Mouse (Mus musculus) heart, embryonic 16.5 days (tissue): Measurements from ENCODE around the gene Asic2. TPM values are rescaled to one million over a fixed set of nuclear protein-coding genes. Genes with fewer than 3 reads are reported as not detected.

Source experiments
- ATAC-seq: fragments of 200-750 bp; cut with Nextera tagmentation; replicated peaks from 2 replicates; pipeline ENCODE4 v1.8.0; 2017; ENCODE audit warnings: moderate number of reproducible peaks; ENCODE audit not compliant: insufficient read depth, low FRiP score; ENCODE audit errors: extremely low read depth
- H3K27ac ChIP-seq: fragments of 300-500 bp; sonication (generic); 2 replicates; pipeline ENCODE4 v1.5.1; 2014; ENCODE audit warnings: mild to moderate bottlenecking, low read length, control low read depth, moderate library complexity
- H3K27me3 ChIP-seq: fragments of 300-500 bp; sonication (generic); 2 replicates; pipeline ENCODE4 v1.6.1; 2014; ENCODE audit warnings: low read length, mixed read lengths; ENCODE audit not compliant: control insufficient read depth, insufficient read depth
- H3K36me3 ChIP-seq: fragments of 300-500 bp; sonication (generic); 2 replicates; pipeline ENCODE4 v1.6.1; 2014; ENCODE audit not compliant: control insufficient read depth, insufficient read depth
- H3K4me1 ChIP-seq: fragments of 300-500 bp; sonication (generic); 2 replicates; pipeline ENCODE4 v1.6.1; 2014; ENCODE audit warnings: low read length, mixed read lengths; ENCODE audit not compliant: control insufficient read depth, insufficient read depth
- H3K4me2 ChIP-seq: fragments of 300-500 bp; sonication (generic); 2 replicates; pipeline ENCODE4 v1.6.1; 2014; ENCODE audit warnings: low read depth, mild to moderate bottlenecking, control low read depth, low read length
- H3K4me3 ChIP-seq: fragments of 300-500 bp; sonication (generic); 2 replicates; pipeline ENCODE4 v1.5.1; 2014; ENCODE audit warnings: mild to moderate bottlenecking, control low read depth, low read length
- H3K9ac ChIP-seq: fragments of 300-500 bp; sonication (generic); 2 replicates; pipeline ENCODE4 v1.6.1; 2014; ENCODE audit warnings: low read length, control low read depth
- H3K9me3 ChIP-seq: fragments of 300-500 bp; sonication (generic); replicated peaks from 2 replicates; pipeline ENCODE4 v1.6.1; 2016; ENCODE audit warnings: low read length; ENCODE audit not compliant: control insufficient read depth
- WGBS: fragments of 180-500 bp; shearing (Covaris S2); extraction: QIAGEN DNeasy Blood & Tissue Kit; methylation state at CpG from one replicate; pipeline ENCODE4 v1.1.7; 2014; 5-methylcytosine and 5-hydroxymethylcytosine counted together
- polyA plus RNA-seq: library from polyadenylated mRNA; unstranded; fragments of >200 nt; fragmentation: Nextera tagmentation; extraction: Ambion mirVana; gene quantifications from 2 replicates; pipeline ENCODE4 v1.2.1, GENCODE M21; 2015

Gene Asic2
- polyA plus RNA-seq, 1 experiment from 2014 or later: not detected

DNA sequence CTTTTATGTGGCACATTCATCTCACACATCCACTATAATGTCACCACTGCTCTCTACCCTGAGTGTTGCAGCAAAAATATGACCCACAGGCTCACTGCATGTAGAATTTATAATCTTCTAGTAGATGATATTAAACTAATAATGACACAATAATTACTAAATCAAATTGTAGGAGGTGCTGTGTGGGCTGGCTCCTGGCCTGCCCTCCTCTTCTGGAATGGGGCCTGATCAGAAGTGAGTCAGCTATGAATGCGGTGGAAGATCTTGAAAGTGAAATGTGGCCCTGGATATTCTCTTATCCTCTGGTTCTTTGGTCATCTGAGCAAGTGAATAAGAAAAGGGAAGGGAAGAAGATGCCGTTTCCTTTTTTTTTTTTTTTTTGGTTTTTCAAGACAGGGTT lies 582.1 kb downstream of the Asic2 start:
- no peak overlapping the region for H3K4me2 ChIP-seq
- H3K36me3 ChIP-seq: no peaks in the 10 kb centered on the region
- no peak overlapping the region for H3K9ac ChIP-seq
- no peak for ATAC-seq
- H3K4me3 ChIP-seq: no peak overlapping the region
- H3K27me3 ChIP-seq: no peaks in the 10 kb centered on the region
- 73% methylated on average over 2 of the region's 2 CpGs for WGBS
- H3K27ac ChIP-seq: no peak overlapping the region
- no peaks in the 10 kb centered on the region for H3K9me3 ChIP-seq
- H3K4me1 ChIP-seq: no peaks in the 10 kb centered on the region

DNA sequence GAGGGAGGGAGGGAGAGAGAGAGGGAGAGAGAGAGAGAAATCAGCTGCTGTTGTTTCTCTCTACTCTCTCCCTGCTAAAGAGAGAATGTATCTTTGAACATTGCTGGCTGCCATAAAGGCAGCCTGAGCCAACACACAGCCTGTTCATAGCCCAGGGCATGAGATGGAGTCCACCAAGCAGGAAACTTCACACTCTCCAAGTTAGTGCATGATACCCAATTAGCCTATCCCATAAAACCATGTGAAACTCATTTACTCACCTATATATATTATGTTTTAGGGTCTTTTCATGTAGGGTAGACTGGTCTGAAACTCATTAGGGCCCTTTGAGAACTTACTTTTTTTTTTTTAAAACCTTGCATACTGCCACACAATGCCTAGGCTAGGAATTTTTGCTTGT lies 582.7 kb downstream of the Asic2 start:
- Histone ChIP-seq H3K4me1 (no peaks in the 10 kb centered on the region), H3K9ac (no peak overlapping the region), H3K9me3 (no peaks in the 10 kb centered on the region), H3K4me2 (no peak overlapping the region), H3K36me3 (no peaks in the 10 kb centered on the region), H3K27me3 (no peaks in the 10 kb centered on the region), H3K4me3 (no peak overlapping the region), H3K27ac (no peak overlapping the region)
- no peak for ATAC-seq

DNA sequence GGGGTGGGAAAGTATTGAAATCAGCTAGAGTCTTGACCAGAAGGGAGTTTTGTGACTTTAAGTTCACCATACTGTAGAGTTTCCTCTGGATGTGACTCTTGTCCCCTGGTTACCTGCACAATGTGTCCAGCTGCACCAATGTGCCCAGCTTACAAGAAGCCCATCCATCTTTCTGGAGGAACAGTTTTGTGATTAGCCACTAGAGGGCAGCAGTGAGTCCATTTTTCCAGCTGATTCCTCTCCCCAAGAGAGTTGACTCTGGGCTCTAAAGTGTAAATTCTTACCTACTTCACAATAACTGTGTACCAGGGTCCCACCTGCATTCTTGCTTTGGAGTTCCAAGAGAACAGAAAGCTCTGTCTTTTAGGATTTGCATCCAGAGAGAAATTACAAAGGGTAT lies 593.4 kb downstream of the Asic2 start:
- Histone ChIP-seq H3K27ac (no peak overlapping the region), H3K4me2 (no peak overlapping the region), H3K27me3 (no peaks in the 10 kb centered on the region), H3K4me1 (no peaks in the 10 kb centered on the region), H3K9me3 (no peaks in the 10 kb centered on the region), H3K4me3 (no peak overlapping the region), H3K36me3 (no peaks in the 10 kb centered on the region), H3K9ac (no peak overlapping the region)
- no peak for ATAC-seq

DNA sequence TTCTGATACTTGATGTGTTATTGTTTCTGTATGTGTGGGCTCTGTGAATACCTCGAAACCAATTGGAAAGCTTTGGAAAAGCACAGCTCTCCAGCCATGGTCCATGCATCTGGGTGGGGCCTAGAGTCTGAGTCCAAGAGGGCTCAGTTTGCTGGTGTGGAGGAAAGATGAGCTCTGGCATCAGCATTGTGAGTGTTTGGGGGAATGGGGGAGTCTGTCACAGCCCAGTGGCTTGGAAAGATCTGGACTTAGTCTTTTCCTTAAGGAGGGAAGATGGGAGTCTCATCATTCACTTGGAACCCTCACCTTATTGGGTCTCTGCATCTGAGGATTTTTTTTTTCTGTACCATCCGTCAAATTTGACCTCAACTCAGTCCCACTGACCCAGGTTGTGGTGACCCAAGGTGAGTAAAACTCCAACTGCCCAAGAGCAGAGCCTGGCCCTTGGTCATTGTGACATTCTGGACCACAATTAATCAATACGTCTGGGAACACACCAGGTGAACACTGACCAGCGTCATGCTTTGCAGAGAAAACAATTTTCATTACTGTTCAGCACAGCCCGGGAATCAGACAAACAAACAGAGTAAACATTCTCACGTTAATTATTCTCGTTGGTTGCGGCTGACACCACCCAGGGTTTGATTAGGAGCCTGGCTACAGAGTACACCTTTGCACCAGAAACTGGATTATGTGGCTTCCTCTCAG lies 594.1 kb downstream of the Asic2 start:
- H3K9ac ChIP-seq: no peak overlapping the region
- ATAC-seq: no peak
- 66% methylated on average over 8 of the region's 8 CpGs for WGBS
- H3K36me3 ChIP-seq: no peaks in the 10 kb centered on the region
- H3K4me3 ChIP-seq: no peak overlapping the region
- H3K9me3 ChIP-seq: no peaks in the 10 kb centered on the region
- no peak overlapping the region for H3K4me2 ChIP-seq
- no peak overlapping the region for H3K27ac ChIP-seq
- no peaks in the 10 kb centered on the region for H3K4me1 ChIP-seq
- H3K27me3 ChIP-seq: no peaks in the 10 kb centered on the region

DNA sequence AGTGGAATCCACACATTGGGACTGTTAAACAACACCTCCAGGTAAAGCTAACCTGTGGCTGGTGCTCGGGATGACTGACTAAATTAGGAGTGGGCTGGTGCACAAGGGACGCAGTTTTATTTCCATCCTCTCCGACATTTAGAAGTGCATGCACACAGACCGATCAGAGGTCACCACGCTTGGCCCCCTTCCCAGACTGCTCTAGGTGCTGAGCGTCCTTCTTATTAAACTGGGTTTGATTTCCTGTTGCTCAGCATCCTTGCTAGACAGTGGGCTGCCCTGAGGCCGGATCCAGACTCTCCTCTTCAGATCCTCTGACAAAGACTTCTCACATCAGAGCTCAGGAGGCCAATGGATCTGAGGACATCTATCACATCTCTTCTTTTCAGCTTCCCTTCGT lies 596.7 kb downstream of the Asic2 start:
- 48% methylated on average over 8 of the region's 8 CpGs for WGBS
- no peak for ATAC-seq

DNA sequence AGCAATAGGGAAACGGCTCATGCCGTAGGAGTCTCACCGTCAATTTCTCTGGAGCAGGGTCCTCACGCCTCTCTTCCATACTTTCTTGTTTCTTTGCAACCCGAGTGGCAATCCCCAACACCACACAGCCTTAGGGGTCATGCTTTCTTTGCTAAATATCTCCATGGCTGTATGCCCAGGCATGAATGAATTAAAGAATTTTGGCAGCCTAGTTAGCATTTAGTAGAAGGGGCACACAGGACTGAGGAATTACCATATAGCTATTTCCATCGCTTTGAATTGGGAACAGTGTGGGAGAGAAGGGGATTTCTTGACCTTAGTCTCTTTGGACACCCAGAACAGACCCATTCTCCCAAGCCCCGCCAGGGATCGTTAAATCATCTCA lies 597.8 kb downstream of the Asic2 start:
- no peaks in the 10 kb centered on the region for H3K4me1 ChIP-seq
- 71% methylated on average over 8 of the region's 8 CpGs for WGBS
- H3K36me3 ChIP-seq: no peaks in the 10 kb centered on the region

More for the DNA sequence above, 596.7 kb downstream of the Asic2 start:
- no peak overlapping the region for H3K9ac ChIP-seq
- no peak overlapping the region for H3K4me2 ChIP-seq
- H3K9me3 ChIP-seq: no peaks in the 10 kb centered on the region
- H3K27ac ChIP-seq: no peak overlapping the region
- no peaks in the 10 kb centered on the region for H3K4me1 ChIP-seq
- H3K27me3 ChIP-seq: no peaks in the 10 kb centered on the region
- H3K36me3 ChIP-seq: no peaks in the 10 kb centered on the region
- H3K4me3 ChIP-seq: no peak overlapping the region

DNA sequence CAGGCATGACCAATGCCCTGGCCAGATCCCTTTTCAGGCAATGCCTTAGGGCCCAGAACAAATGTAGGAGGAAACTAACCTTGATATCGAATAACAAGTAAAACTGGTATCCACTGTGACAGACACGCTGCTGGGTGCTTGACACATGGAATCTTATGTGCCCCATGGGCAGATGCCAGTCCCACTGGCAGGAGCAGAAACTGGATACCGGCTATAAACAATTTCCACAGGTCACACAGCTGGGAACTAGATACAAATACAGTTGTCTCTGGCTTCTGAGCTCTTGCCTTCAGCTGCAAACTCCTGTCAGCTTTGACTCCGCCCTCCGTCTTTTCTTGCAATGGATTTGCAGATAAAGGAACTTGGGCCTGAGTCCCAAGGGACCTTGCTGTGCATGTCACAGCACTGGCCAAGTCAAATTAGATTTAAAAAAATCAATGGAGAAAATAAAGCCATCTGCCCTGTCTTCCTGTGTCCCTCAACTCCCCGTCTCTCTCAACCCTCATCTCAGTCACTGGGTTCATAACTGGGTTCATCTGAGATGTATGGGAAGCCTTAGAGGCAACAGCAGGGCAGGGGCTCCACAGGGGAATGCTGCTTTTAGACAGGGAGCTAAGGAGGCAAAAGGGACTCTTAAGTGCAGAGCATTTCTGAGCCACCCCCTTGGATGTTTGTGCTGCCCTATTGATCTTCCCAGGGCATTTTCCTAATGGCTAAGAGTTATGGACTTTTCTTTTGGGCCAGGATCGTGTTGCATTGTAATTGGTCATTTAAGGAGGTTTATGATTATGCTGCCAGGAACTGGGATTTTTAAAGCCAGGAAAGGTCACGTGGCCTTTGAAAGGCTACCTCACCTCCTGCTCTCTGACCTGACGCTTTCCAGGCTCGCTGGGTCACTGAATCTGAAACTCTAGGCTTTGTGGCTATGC lies 598.5 kb downstream of the Asic2 start:
- H3K4me2 ChIP-seq: no peak overlapping the region
- H3K36me3 ChIP-seq: no peaks in the 10 kb centered on the region
- H3K9ac ChIP-seq: no peak overlapping the region
- no peaks in the 10 kb centered on the region for H3K4me1 ChIP-seq
- ATAC-seq: no peak
- no peaks in the 10 kb centered on the region for H3K27me3 ChIP-seq
- 59% methylated on average over 10 of the region's 10 CpGs for WGBS
- no peaks in the 10 kb centered on the region for H3K9me3 ChIP-seq
- no peak overlapping the region for H3K27ac ChIP-seq
- H3K4me3 ChIP-seq: no peak overlapping the region

More for the DNA sequence above, 597.8 kb downstream of the Asic2 start:
- Histone ChIP-seq H3K9ac (no peak overlapping the region), H3K27ac (no peak overlapping the region), H3K4me2 (no peak overlapping the region), H3K9me3 (no peaks in the 10 kb centered on the region), H3K4me3 (no peak overlapping the region), H3K27me3 (no peaks in the 10 kb centered on the region)
- ATAC-seq: no peak

DNA sequence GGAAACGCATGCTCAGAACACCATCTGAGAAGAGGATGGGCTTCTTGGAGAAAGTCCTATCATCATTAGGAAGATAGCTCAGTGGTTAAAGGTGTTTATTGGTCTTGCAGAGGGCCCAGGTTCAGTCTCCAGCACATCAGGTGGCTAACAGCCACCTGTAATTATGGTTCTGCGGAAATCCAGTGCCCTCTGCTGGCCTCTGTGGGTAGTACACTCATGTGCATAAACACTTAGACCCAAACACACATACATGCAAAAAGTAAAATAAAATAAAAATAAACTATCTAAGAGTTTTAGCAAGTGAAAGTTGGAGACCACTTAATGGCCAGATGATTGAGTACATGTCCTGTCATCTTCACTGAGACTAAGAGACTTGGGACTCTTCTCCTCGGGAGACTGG lies 603.8 kb downstream of the Asic2 start:
- H3K9me3 ChIP-seq: peaks cover 6% of the 10 kb centered on the region; the same call in 1 of the 2 replicates
- no peak overlapping the region for H3K9ac ChIP-seq
- 89% methylated on average over 3 of the region's 3 CpGs for WGBS
- no peak for ATAC-seq
- no peak overlapping the region for H3K4me2 ChIP-seq
- H3K4me1 ChIP-seq: no peaks in the 10 kb centered on the region; the same call in 1 of the 2 replicates
- no peaks in the 10 kb centered on the region for H3K36me3 ChIP-seq
- H3K27me3 ChIP-seq: no peaks in the 10 kb centered on the region
- H3K27ac ChIP-seq: no peak overlapping the region
- H3K4me3 ChIP-seq: no peak overlapping the region

DNA sequence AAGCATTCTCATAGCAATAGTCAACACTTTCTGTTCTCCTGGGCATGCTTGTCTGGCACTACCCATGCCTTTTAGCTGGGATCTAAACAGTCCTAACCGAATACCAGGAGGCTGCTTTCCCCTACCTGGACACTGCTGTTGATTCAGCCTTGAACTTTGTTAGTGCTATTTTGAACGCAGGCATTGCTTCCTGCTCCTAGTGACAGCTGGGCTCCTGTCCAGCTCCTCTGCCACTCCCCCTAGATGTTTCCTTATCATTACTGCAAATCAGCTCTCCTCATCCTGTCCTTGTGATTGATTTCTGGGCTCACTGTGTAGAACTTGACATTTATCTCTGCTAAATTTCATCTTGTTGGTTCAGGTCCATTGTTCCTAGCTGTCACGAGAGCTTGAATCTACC lies 605.8 kb downstream of the Asic2 start:
- Histone ChIP-seq H3K4me3 (no peak overlapping the region), H3K9ac (no peak overlapping the region), H3K9me3 (peaks cover 6% of the 10 kb centered on the region; the same call in 1 of the 2 replicates), H3K27me3 (no peaks in the 10 kb centered on the region), H3K4me2 (no peak overlapping the region), H3K36me3 (no peaks in the 10 kb centered on the region), H3K27ac (no peak overlapping the region), H3K4me1 (no peaks in the 10 kb centered on the region; the same call in 1 of the 2 replicates)
- WGBS: 44% methylated on average over 3 of the region's 3 CpGs
- no peak for ATAC-seq
